Mouse (Mus musculus) CH12.LX (cell line): ENCODE results near the gene Ern1. TPM values are rescaled to one million over a fixed set of nuclear protein-coding genes. Genes with fewer than 3 reads are reported as not detected.

Source experiments
- DNase-seq: peaks from one replicate; pipeline ENCODE4 v3.0.0-alpha.2; 2013; ENCODE audit errors: extremely low read depth
- H3K27ac ChIP-seq: 2 replicates; pipeline ENCODE4 v1.5.1; 2012; ENCODE audit warnings: low read depth, mild to moderate bottlenecking, control low read depth, moderate library complexity; ENCODE audit not compliant: insufficient read depth
- H3K27me3 ChIP-seq: replicated peaks from 2 replicates; pipeline ENCODE3; 2012; ENCODE audit warnings: inconsistent platforms
- H3K36me3 ChIP-seq, 2 experiments: replicated peaks in 1 of 2; 2 replicates each; pipeline versions ENCODE3 to v1.6.1; 2012; ENCODE audit warnings: inconsistent platforms in 1 of 2, low read length in 1 of 2, mild to moderate bottlenecking in 1 of 2, mixed read lengths in 1 of 2, moderate library complexity in 1 of 2; ENCODE audit not compliant: control insufficient read depth in 1 of 2, insufficient read depth in 1 of 2
- H3K4me1 ChIP-seq, 2 experiments: 2 replicates each; pipeline ENCODE4 v1.6.1; 2012; ENCODE audit warnings: inconsistent platforms in 1 of 2, moderate library complexity in 1 of 2; ENCODE audit not compliant: insufficient read depth in 2 of 2, control insufficient read depth in 1 of 2
- H3K4me2 ChIP-seq: 2 replicates; pipeline ENCODE4 v1.6.1; 2012; ENCODE audit warnings: low read depth, mild to moderate bottlenecking, control low read depth; ENCODE audit not compliant: poor library complexity, insufficient read depth, severe bottlenecking
- H3K4me3 ChIP-seq, 3 experiments: fragments of 150-350 bp in 1 of 3; sonication (generic) in 1 of 3; replicated peaks in 1 of 3; 2 replicates each; pipeline versions ENCODE3 to v1.5.1; 2011 to 2012; ENCODE audit warnings: low read depth in 2 of 3, low read length in 2 of 3, mild to moderate bottlenecking in 2 of 3, moderate library complexity in 2 of 3, control low read depth in 1 of 3, improper control_type of control experiment in 1 of 3, inconsistent platforms in 1 of 3, mixed read lengths in 1 of 3; ENCODE audit not compliant: poor library complexity in 1 of 3
- H3K79me2 ChIP-seq: replicated peaks from 2 replicates; pipeline ENCODE4 v1.6.1; 2012; ENCODE audit warnings: mild to moderate bottlenecking, moderate library complexity; ENCODE audit not compliant: control insufficient read depth, poor library complexity, insufficient read depth, severe bottlenecking; ENCODE audit errors: extremely low read depth
- H3K9ac ChIP-seq: 2 replicates; pipeline ENCODE4 v1.6.1; 2012; ENCODE audit warnings: low read depth, mild to moderate bottlenecking, control low read depth, moderate library complexity; ENCODE audit not compliant: insufficient read depth
- H3K9me3 ChIP-seq: replicated peaks from 2 replicates; pipeline ENCODE3; 2012; ENCODE audit warnings: low read length, inconsistent platforms, mixed read lengths
- BHLHE40 ChIP-seq: IDR thresholded peaks from 2 replicates; pipeline ENCODE4 v1.6.1; 2011; ENCODE audit warnings: mild to moderate bottlenecking, low read depth, low read length, improper control_type of control experiment
- CHD2 ChIP-seq: IDR thresholded peaks from 2 replicates; pipeline ENCODE4 v1.6.1; 2011; ENCODE audit warnings: low read length, improper control_type of control experiment
- CTCF ChIP-seq, 2 experiments: IDR thresholded peaks in 1 of 2; conservative IDR thresholded peaks in 1 of 2; 2 replicates each; pipeline ENCODE4 v1.5.1; 2011 to 2012; ENCODE audit warnings: low read depth in 2 of 2, low read length in 2 of 2, improper control_type of control experiment in 1 of 2, inconsistent platforms in 1 of 2, mild to moderate bottlenecking in 1 of 2, moderate library complexity in 1 of 2
- E2F4 ChIP-seq: IDR thresholded peaks from 2 replicates; pipeline ENCODE4 v1.6.1; 2011; ENCODE audit warnings: low read depth, low read length, improper control_type of control experiment; ENCODE audit not compliant: insufficient replicate concordance
- ELF1 ChIP-seq: IDR thresholded peaks from 2 replicates; pipeline ENCODE4 v1.6.1; 2014; ENCODE audit warnings: low read depth, mild to moderate bottlenecking, inconsistent platforms, low read length, improper control_type of control experiment
- EP300 ChIP-seq: IDR thresholded peaks from 2 replicates; pipeline ENCODE4 v1.6.1; 2011; ENCODE audit warnings: low read length, improper control_type of control experiment
- ETS1 ChIP-seq: conservative IDR thresholded peaks from 2 replicates; pipeline ENCODE4 v1.6.1; 2012; ENCODE audit warnings: low read depth, mild to moderate bottlenecking, inconsistent platforms, low read length, improper control_type of control experiment, moderate library complexity
- GABPA ChIP-seq: IDR thresholded peaks from 2 replicates; pipeline ENCODE4 v1.6.1; 2012; ENCODE audit warnings: low read depth, low read length, improper control_type of control experiment, inconsistent platforms; ENCODE audit not compliant: insufficient replicate concordance
- HCFC1 ChIP-seq: IDR thresholded peaks from 2 replicates; pipeline ENCODE4 v1.6.1; 2012; ENCODE audit warnings: low read depth, mild to moderate bottlenecking, inconsistent platforms, low read length, improper control_type of control experiment
- JUN ChIP-seq: IDR thresholded peaks from 2 replicates; pipeline ENCODE4 v1.6.1; 2011; ENCODE audit warnings: low read depth, mild to moderate bottlenecking, low read length, improper control_type of control experiment, moderate library complexity; ENCODE audit not compliant: insufficient read depth
- JUND ChIP-seq: conservative IDR thresholded peaks from 2 replicates; pipeline ENCODE4 v1.6.1; 2011; ENCODE audit warnings: low read depth, low read length, improper control_type of control experiment
- MAFK ChIP-seq: IDR thresholded peaks from 2 replicates; pipeline ENCODE4 v1.6.1; 2011; ENCODE audit warnings: low read length, improper control_type of control experiment; ENCODE audit not compliant: insufficient replicate concordance
- MAX ChIP-seq: IDR thresholded peaks from 2 replicates; pipeline ENCODE4 v1.6.1; 2011; ENCODE audit warnings: low read length, improper control_type of control experiment
- MEF2A ChIP-seq: IDR thresholded peaks from 2 replicates; pipeline ENCODE4 v1.6.1; 2014; ENCODE audit warnings: low read depth, mild to moderate bottlenecking, inconsistent platforms, low read length, improper control_type of control experiment, borderline replicate concordance
- MXI1 ChIP-seq: IDR thresholded peaks from 2 replicates; pipeline ENCODE4 v1.6.1; 2011; ENCODE audit warnings: mild to moderate bottlenecking, low read depth, low read length, improper control_type of control experiment
- MYC ChIP-seq: IDR thresholded peaks from 2 replicates; pipeline ENCODE4 v1.6.1; 2011; ENCODE audit warnings: low read depth, mild to moderate bottlenecking, improper control_type of control experiment, low read length
- NRF1 ChIP-seq: IDR thresholded peaks from 2 replicates; pipeline ENCODE4 v1.6.1; 2014; ENCODE audit warnings: low read depth, mild to moderate bottlenecking, inconsistent platforms, low read length, improper control_type of control experiment, moderate library complexity
- PAX5 ChIP-seq: IDR thresholded peaks from 2 replicates; pipeline ENCODE4 v1.6.1; 2012; ENCODE audit warnings: low read length, inconsistent platforms, mixed read lengths
- POLR2A ChIP-seq: IDR thresholded peaks from 2 replicates; pipeline ENCODE4 v1.6.1; 2011; ENCODE audit warnings: low read depth, mild to moderate bottlenecking, improper control_type of control experiment, low read length
- POLR2AphosphoS2 ChIP-seq: IDR thresholded peaks from 2 replicates; pipeline ENCODE4 v1.6.1; 2011; ENCODE audit warnings: low read depth, low read length, improper control_type of control experiment
- RAD21 ChIP-seq: IDR thresholded peaks from 2 replicates; pipeline ENCODE4 v1.6.1; 2011; ENCODE audit warnings: low read depth, mild to moderate bottlenecking, low read length, improper control_type of control experiment, moderate library complexity
- RCOR1 ChIP-seq: conservative IDR thresholded peaks from 2 replicates; pipeline ENCODE4 v1.6.1; 2012; ENCODE audit warnings: low read depth, mild to moderate bottlenecking, inconsistent platforms, low read length, improper control_type of control experiment
- SIN3A ChIP-seq: IDR thresholded peaks from 2 replicates; pipeline ENCODE4 v1.6.1; 2012; ENCODE audit warnings: low read length, improper control_type of control experiment, inconsistent platforms
- UBTF ChIP-seq: IDR thresholded peaks from 2 replicates; pipeline ENCODE4 v1.6.1; 2012; ENCODE audit warnings: low read depth, mild to moderate bottlenecking, inconsistent platforms, low read length, improper control_type of control experiment, moderate library complexity
- USF1 ChIP-seq: IDR thresholded peaks from 2 replicates; pipeline ENCODE4 v1.6.1; 2014; ENCODE audit warnings: low read depth, mild to moderate bottlenecking, inconsistent platforms, low read length, improper control_type of control experiment
- ZC3H11A ChIP-seq: IDR thresholded peaks from 2 replicates; pipeline ENCODE4 v1.6.1; 2012; ENCODE audit warnings: low read depth, mild to moderate bottlenecking, inconsistent platforms, low read length, improper control_type of control experiment
- ZKSCAN1 ChIP-seq: IDR thresholded peaks from 2 replicates; pipeline ENCODE4 v1.6.1; 2012; ENCODE audit warnings: low read depth, inconsistent platforms, low read length, improper control_type of control experiment, borderline replicate concordance
- ZNF384 ChIP-seq: IDR thresholded peaks from 2 replicates; pipeline ENCODE4 v1.6.1; 2012; ENCODE audit warnings: low read depth, low read length, improper control_type of control experiment, inconsistent platforms
- dilution Hi-C: fragments of 300-500 bp; cut with MboI; formaldehyde crosslinking; loops from 2 replicates; pipeline ENCODE4 v1.14.3; 2020; ENCODE audit warnings: low sequenced_read_pairs; ENCODE audit not compliant: extremely low pct_unique_long_range_greater_than_20kb, extremely low pct_ligation_motif_present
- in situ Hi-C: fragments of 300-500 bp; cut with MboI; formaldehyde crosslinking; loops from 3 replicates; pipeline ENCODE4 v1.14.3; 2019; ENCODE audit warnings: low sequenced_read_pairs, low pct_ligation_motif_present, low pct_unique_long_range_greater_than_20kb, mixed read lengths
- polyA plus RNA-seq: library from polyadenylated mRNA; unstranded; fragments of >175 nt; gene quantifications from 2 replicates; pipeline ENCODE4 v1.2.1, GENCODE M21; 2012; ENCODE audit warnings: low read depth; ENCODE audit not compliant: insufficient read length
- total RNA-seq, 2 experiments: library from RNA; depleted of rRNA; stranded (reverse); fragments of 300-350 nt in 1 of 2; fragments of >200 nt in 1 of 2; gene quantifications; 2 replicates each; pipeline ENCODE4 v1.2.3; 2012 to 2014

Gene Ern1
- total and polyA plus RNA-seq, 3 experiments, result 3.0 to 21.7 (median 7.7) TPM

DNA sequence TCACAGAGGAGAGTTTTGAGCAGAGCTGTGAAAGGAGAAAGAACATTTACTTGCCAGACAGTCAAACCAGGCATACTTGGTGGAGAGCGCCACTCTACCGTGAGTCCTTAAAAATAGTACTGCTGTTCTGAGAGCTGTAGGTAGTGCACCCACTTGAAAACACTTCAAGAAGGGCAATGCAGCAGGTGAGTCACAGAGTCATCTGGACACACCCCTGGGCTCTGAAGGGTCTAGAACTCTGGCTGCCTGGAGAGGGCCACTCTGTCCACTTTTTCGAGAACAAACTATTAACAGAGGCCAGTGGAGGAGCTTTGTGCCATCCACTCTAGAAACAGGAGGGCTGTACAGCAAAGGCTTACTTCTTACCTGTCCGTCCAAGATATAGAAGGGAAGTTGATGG is 61.2 kb downstream of the Ern1 start:
- peaks cover 22 to 43% of the 10 kb centered on the region in 2 experiments for H3K4me1 ChIP-seq
- no peaks in the 10 kb centered on the region for H3K9me3 ChIP-seq
- H3K36me3 ChIP-seq, result peaks cover 59 to 65% of the 10 kb centered on the region in 2 experiments
- H3K27me3 ChIP-seq, result no peaks in the 10 kb centered on the region
- no peak overlapping the region for H3K9ac ChIP-seq
- in situ Hi-C loops, result no loop called here
- H3K27ac ChIP-seq, result no peak overlapping the region
- H3K4me2 ChIP-seq, result no peak overlapping the region
- DNase-seq, result no peak
- TF ChIP-seq E2F4 (no peak), RCOR1 (no peak), CHD2 (no peak), MYC (no peak), ZNF384 (no peak), MAX (no peak), EP300 (no peak), MAFK (no peak), PAX5 (no peak), MXI1 (no peak), JUN (no peak), ZC3H11A (no peak), POLR2A (no peak), ZKSCAN1 (no peak), POLR2AphosphoS2 (no peak), CTCF (conservative IDR thresholded peaks at IDR 0.05 in 1 of 2, IDR thresholded peaks at IDR 0.05 in 1 of 2; ENCODE audit: low read depth in 2 of 2, low read length in 2 of 2) (no peak), GABPA (no peak), HCFC1 (no peak)
- TF ChIP-seq, all 38 proteins: peak for 0
- no peak overlapping the region for H3K4me3 ChIP-seq
- dilution Hi-C loops, result no loop called here
- H3K79me2 ChIP-seq, result peaks cover 6% of the 10 kb centered on the region; the same call in 1 of the 2 replicates

GRCm38 (mm10) chr11:106425201-106425600 is 62.5 kb downstream of the Ern1 start:
- TF ChIP-seq PAX5 (no peak), ZKSCAN1 (no peak), HCFC1 (no peak), MAX (no peak), USF1 (no peak), MAFK (no peak), RAD21 (no peak), JUND (no peak), MYC (no peak), ETS1 (no peak), POLR2AphosphoS2 (no peak), ELF1 (no peak), BHLHE40 (no peak), CHD2 (no peak), NRF1 (no peak), MEF2A (no peak), SIN3A (no peak), UBTF (no peak), GABPA (no peak)
- H3K4me1 ChIP-seq, result peaks cover 15 to 33% of the 10 kb centered on the region in 2 experiments
- in situ Hi-C loops (no loop called here), dilution Hi-C loops (no loop called here)
- H3K4me3 ChIP-seq, result no peak overlapping the region
- DNase-seq, result no peak
- no peak overlapping the region for H3K9ac ChIP-seq
- H3K27ac ChIP-seq, result no peak overlapping the region
- H3K79me2 ChIP-seq, result no peaks in the 10 kb centered on the region; the same call in 1 of the 2 replicates
- H3K9me3 ChIP-seq, result no peaks in the 10 kb centered on the region
- peaks cover 61 to 67% of the 10 kb centered on the region in 2 experiments for H3K36me3 ChIP-seq
- H3K27me3 ChIP-seq, result no peaks in the 10 kb centered on the region
- no peak overlapping the region for H3K4me2 ChIP-seq
